Mouse (Mus musculus) thymus, adult 18-20 months (tissue): ENCODE measurements around the gene Per2.

Source experiments
- DNase-seq, 2 experiments: peaks; one replicate each; pipeline ENCODE4 v3.0.0; 2022; ENCODE audit warnings: mixed read lengths in 2 of 2

Gene Per2

DNA sequence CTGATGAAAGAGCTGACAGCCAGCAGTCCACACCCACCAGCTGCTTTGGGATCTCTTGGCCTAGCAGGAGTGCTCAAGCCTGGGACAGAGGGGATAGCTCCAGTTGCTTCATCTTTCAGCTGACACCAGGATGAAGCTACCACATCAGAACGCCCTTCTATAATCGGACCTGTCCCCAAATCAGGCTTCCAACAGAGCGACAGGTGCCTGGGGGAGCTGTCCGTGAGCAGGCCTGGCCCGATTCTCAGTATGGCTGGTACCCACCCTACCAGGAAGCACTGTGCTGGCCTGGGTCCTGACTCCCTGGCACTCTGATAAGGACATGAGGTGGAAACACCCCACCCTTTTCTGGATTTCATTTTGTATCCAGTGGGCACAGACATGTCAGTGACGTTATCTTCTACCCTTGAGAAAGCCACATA, 85.7 kb downstream of the Per2 start:
- no peak for DNase-seq

- no peak for DNase-seq
These were observed 89.1 kb downstream of the Per2 start for GRCm38 (mm10) chr1:91370055-91370454.

GRCm38 (mm10) chr1:91369408-91369807, 89.7 kb downstream of the Per2 start:
- DNase-seq = no peak

DNA sequence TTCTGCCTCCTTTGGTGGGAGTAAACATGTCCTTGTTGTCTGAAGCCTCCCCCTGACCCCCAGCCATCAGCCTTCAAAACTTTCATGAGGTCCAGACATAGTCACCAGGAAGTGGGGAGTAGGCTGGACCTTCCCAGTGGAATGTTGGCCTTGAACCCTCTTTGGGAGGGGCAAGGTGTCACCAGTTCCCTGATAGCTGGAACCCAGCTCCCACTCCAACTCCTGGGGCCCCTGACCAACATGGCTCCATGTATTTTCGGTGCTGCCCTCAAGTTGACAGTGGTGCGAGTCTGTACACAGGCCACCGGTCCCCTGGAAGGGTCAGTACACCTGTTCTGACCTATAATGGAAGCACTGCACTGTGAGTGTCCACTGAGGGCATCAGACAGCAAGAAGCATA, 91.8 kb downstream of the Per2 start:
- no peak for DNase-seq

- peak; percentile 45 to 48 for DNase-seq
These were observed 92.7 kb downstream of the Per2 start, which contains the start of gene Erfe for GRCm38 (mm10) chr1:91366215-91367108. TSS of gene Erfe (plus strand) at chr1:91366430.
